Mouse (Mus musculus) gastrocnemius, postnatal 25 days (tissue): ENCODE measurements around the gene Ank2. TPM values are rescaled to one million over a fixed set of nuclear protein-coding genes. Genes with fewer than 3 reads are reported as not detected.

Experiments
- microRNA-seq, 2 experiments: library from miRNA; unstranded; fragments of <30 nt; microRNA quantifications; one replicate each; pipeline ENCODE4 v1.2.0; 2021; ENCODE audit warnings: borderline replicate concordance in 2 of 2
- total RNA-seq, 2 experiments: library from RNA; stranded (reverse); gene quantifications; 1 replicate in 1 of 2; 2 replicates in 1 of 2; pipeline ENCODE4 v1.2.3; 2021

Gene Ank2
- total RNA-seq, 2 experiments from 2014 or later, result 93.4 to 95.2 TPM

Small RNA genes within 50 kb of the gene (microRNA-seq; reads per million reads assigned to microRNA genes)
- gene Gm44494 (0 reads per million in 2 experiments), gene Mir302a (0.79 to 1.5 reads per million in 2 experiments), gene Mir302b (0.74 to 1.6 reads per million in 2 experiments), gene Mir302c (0 to 0.26 reads per million in 2 experiments), gene Mir302d (0 to 0.79 reads per million in 2 experiments), gene Mir367 (0 reads per million in 2 experiments)

Other genes starting within 250 kb of the Ank2 start
- 1 to 10 TPM; 8.5 to 9.1 TPM for gene Larp7, start 54.0 kb upstream of the Ank2 start, total RNA-seq
- under 1 TPM; 0.51 to 0.72 TPM for gene Zgrf1, start 54.1 kb upstream of the Ank2 start, total RNA-seq
- not detected for gene Neurog2, start 133.8 kb upstream of the Ank2 start, total RNA-seq